Mouse (Mus musculus) natural killer cell, adult 2 months (primary cell): ENCODE measurements around the gene Tarbp2.

Source experiments
- DNase-seq, 2 experiments: peaks; one replicate each; pipeline ENCODE4 v3.0.0; 2022; ENCODE audit warnings: low spot score in 2 of 2

The Tarbp2 gene

GRCm38 (mm10) chr15:102505770-102506463 is 12.1 kb upstream of the Tarbp2 start:
- no peak for DNase-seq

DNA sequence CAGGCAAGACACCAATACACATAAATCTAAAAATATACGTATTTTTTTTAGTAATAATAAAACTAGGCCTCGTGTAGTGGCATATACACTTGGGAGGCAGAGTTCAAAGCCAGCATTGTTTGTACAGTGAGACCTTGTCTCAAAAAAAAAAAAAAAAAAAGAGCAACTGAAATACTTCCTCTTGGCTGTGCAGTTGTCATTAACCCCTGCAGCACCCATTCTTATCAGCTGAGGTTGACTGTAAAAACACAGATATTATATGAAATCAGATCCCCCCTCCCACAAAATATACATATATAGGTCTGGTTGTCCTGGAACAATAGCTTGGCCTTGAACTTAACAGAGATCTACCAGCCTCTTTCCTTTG is 11.5 kb upstream of the Tarbp2 start:
- no peak for DNase-seq

GRCm38 (mm10) chr15:102506864-102507263 is 11.1 kb upstream of the Tarbp2 start:
- no peak for DNase-seq

GRCm38 (mm10) chr15:102507561-102507960 is 10.4 kb upstream of the Tarbp2 start:
- no peak for DNase-seq

DNA sequence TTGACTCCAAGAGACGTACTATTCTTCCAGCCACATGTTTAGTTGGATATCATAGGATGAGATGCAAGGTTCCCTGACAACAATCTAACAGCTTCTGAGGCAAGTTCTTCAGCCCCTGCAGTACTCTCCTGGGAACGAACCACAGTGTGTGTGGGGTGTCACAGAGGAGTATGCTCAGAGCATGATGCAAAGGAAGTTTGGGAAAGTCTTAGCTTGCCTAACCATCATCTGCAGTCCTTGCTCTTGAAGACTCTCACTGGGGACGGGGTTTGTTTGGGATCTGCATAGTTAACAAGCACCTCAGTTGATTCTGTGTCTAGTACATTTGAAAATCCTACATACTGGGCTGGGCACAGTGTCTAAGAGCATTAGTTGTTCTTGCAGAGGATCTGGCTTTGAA is 9.7 kb upstream of the Tarbp2 start:
- DNase-seq = no peak

DNA sequence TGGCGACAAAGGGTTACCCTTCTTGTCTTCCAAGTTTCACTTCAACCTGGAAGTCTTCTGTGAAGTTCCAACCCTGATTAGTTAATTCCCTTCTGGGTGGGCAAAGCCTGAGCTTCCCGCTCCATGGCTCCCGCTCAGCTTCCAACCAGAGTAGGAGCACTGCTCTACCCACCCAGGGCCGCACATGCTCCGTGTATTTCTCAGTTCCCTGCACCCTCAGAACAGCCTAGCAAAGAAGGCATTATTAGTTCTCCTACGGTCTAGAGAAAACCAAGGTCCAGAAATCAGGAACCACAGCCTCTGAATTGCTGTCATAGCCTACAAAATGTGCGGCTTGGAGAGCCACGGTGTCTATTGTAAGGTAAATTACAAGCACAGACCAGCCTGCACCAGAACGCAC is 7.9 kb upstream of the Tarbp2 start:
- DNase-seq = no peak

DNA sequence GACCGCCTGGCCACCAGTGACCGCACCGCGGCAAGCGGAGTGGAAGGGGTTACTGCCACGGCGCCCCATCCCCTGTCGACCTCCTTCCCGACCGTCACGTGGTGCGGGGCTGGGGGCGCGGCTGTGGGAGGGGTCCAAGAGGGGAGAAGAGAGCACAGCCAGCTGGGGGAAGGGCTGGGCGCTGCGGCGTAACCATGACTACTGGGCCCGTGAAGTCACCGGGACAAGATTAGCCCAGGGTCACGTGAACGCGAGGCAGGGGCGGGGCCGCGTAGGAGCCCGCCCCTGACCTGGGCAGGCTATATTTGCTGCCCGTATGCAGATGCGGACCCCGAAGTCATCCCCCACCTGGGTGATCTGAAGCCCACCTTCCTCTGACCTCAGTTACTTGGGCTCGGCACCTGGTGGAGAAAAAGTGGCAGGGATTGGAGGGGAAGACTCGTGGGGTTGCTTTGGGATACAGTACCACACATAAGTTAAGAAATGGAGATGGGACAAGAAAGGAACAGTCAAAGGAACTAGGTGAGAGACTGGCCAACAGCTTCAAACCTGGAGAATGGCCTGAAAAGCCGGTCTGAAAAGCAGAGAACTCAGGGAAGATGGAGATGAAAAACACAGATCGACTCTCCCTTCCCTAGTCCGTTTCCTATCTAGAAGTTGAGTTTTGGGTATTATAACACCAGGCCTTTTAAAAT is 7.3 kb upstream of the Tarbp2 start:
- DNase-seq = peak; percentile 57 to 78

GRCm38 (mm10) chr15:102511285-102511833 is 6.6 kb upstream of the Tarbp2 start:
- no peak for DNase-seq

DNA sequence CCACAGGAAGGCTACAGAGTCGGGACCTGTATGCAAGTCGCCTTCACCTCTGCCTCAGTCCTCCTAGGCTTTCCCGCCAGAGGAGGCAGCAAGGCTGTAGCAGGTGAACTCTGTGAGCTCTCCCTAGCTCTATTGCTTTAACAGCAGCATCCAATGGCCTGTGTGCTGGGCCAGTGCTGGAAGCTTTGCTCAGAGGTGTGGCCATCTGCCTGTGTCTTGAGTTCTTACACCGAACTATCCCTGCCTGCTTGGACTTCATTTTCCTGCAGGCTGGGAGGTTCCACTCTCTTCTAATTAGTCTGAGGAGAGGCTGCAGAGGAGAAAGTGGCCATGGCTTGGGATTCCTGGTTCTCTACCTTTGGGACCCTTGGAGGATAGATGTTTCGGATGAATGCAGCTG is 6.0 kb upstream of the Tarbp2 start:
- DNase-seq = no peak

- no peak for DNase-seq
Observed at GRCm38 (mm10) chr15:102512471-102512870, 5.5 kb upstream of the Tarbp2 start.

DNA sequence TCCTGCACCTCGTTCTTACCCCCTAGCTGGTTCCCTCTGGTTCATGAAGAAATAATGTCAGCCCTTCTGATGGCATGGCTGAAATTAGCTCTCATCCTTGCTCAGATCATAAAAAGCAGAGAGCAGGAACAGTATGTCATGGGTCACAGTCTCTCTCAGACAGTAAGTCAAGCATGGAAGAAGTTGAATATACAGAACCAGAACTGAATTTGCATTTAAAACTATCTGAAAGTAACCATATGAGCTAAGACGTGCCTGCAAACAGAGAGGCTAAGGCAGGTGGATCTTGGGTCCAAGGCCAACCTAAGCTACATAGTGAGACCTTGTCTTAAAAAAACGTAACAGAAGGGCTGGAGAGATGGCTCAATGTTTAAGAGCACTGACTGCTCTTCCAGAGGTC is 5.0 kb upstream of the Tarbp2 start:
- DNase-seq = no peak

GRCm38 (mm10) chr15:102515261-102515660 is 2.7 kb upstream of the Tarbp2 start:
- no peak for DNase-seq

DNA sequence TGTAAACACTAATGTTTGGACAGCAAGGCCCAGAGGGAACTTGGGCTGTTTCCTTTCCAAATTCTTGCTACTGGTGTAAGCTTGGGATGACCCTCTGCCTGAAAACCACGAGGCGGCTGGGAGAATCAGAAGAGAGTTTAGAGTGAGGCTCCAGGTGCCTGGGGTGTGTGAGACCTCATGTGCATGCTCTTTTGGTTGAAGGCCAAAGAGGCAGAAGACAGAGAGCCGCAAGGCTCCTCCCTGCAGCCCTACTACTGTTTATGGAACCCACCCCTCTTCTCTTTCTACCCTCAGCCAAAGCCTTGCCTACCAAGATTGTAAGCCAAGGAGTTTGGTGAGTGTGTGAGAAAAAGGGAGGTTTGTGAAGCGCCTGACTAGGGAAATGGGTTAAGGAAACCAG is 2.2 kb upstream of the Tarbp2 start:
- no peak for DNase-seq

DNA sequence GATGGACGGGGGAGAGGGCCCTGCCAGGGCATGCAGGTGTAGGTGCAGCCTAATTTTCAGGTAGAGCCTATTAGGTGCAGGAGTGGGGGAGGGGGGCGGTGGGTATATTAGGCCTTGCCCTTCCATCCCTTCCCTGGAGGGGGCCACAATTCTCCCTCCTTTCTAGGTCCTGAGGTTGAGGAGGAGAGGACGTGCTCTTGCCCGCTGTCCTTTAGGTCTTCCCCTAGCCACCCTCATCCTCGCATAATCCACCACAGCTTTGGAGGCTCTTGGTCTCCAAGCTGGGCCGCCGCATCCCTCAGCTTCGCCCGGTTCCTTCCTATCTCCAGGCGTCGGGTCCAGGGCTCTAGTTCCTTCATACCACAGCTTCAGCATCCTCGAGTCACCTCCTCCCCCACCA is 1.7 kb upstream of the Tarbp2 start:
- no peak for DNase-seq

DNA sequence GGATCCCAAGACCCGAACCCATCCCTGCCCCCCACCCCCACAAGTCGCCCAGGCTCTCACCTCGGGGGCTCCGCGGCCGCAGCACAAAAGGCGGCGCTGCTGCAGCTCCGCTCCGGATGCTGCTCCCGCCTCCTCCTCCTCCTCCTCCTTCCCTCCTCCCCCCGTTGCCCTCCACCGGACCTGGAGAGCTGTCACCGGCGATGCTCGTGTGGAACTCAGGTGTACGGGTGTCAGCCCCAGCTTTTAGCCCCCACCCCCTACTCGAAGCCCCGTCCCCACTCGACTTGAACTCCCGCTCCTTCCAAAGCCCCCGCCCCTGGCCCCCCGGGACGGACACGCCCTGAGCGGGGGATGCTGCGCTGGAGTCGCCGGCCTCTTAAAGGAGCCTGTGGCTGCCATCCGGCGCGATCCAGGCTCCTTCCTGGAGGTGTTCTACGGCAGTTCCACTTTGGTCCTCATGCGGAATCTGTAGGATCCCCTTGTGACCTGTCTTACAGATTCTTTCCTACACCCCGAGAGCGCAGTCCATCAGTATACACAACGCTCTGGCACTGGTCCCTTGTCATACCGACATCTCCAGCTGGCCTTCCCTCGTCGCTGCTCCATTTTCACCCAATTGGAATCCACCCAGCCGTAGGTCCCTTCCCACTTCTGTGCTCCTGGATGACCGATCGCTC is 1.1 kb upstream of the Tarbp2 start, which contains the start of gene Map3k12:
Map3k12 (minus strand) TSS at position 337 of the 677 bp plus-strand sequence.
- no peak for DNase-seq

DNA sequence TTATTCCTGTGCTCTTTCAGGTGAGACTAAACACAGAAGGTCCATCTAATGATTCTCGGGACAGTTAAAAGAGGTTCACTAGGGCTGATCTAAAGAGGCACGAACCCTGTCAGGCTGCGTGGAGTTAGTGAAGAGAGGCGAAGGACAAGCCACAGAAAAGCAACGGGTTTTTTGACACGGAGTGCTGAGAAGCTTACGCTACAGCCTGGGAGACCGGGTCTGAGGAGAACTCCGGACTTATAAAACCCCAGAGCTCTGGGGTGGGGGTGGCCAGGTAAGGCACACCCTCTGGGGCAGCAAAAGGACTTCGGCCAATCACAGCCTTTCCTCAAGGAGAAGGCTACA is 389 bp upstream of the Tarbp2 start:
- DNase-seq = no peak

DNA sequence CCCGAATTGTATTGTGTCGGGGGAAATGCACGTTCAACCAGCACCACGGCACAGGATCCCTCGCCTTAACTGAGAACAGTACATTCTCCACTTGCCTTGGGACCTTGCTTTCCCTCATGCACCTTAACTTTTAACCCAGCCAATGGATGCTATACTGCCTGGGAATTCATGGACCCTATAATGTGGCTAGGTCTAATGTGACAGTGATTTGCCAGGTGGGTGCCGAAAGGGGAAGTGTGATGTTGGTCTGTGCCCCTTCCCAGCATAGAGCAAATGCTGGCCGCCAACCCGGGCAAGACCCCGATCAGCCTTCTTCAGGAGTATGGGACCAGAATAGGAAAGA is 838 bp downstream of the Tarbp2 start:
- no peak for DNase-seq

- no peak for DNase-seq
Observed at GRCm38 (mm10) chr15:102519211-102520141, 1.5 kb downstream of the Tarbp2 start.

GRCm38 (mm10) chr15:102520416-102520815 is 2.4 kb downstream of the Tarbp2 start:
- DNase-seq = no peak

- DNase-seq = no peak
Observed at GRCm38 (mm10) chr15:102521480-102521879, 3.5 kb downstream of the Tarbp2 start.

GRCm38 (mm10) chr15:102524892-102525485 is 7.0 kb downstream of the Tarbp2 start, which contains the start of gene Npff:
Gene Npff, minus strand, starts transcription at chr15:102524942.
- DNase-seq = peak; percentile 62 to 70
